Mouse (Mus musculus) heart, adult 2 months (tissue): ENCODE results near the gene Gns.

Source experiments
- CTCF ChIP-seq: fragments of 200-600 bp; IDR thresholded peaks from 2 replicates; pipeline ENCODE4 v1.8.1; 2022; ENCODE audit warnings: antibody characterized with exemption, mild to moderate bottlenecking, moderate library complexity
- POLR2A ChIP-seq: fragments of 200-500 bp; IDR thresholded peaks from 2 replicates; pipeline ENCODE4 v1.6.1; 2011; ENCODE audit warnings: mild to moderate bottlenecking, low read depth, low read length, control low read depth; ENCODE audit not compliant: insufficient read depth

DNA sequence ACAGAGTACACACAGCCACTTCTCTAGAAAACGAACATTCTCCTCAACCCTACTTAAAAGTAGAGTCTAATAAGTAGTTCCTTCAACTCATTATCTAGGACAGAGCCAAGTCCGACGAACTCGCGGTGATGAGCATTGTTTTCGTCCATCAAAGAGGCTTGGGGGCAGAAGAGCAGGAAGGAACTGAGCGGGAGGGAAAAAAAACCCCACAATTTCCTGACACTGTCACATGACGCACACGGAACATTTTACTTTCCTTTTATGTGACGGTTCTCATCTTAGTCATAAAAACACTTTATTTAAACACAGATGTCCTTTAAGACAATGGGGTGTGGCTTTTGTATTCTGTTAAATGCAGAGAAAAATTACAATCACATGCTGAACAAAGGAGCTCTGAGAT is 48.5 kb upstream of the Gns start:
- no peak for TF ChIP-seq POLR2A
- no peak for TF ChIP-seq CTCF
